27 mouse cellular contexts compared by ENCODE assay signal in genomic region chr14:79902355-79902754, GRCm38 (mm10).
DNase-seq lines count a peak whose midpoint lies in the region; ATAC-seq and TF ChIP-seq lines count a peak whose summit lies in the region.
"Had no signal": no experiment of that assay in that cellular context is flagged by ENCODE, and none has a peak within 500 bp of the region (broad histone marks: within the 10 kb centered on the region; RNA-seq: fewer than 3 reads in every experiment).

No protein-coding gene starts in this region.

- DNase-seq in forebrain, embryonic 11.5 days (ENCODE audit: low spot score), result no peak
- DNase-seq in hindbrain, postnatal 0 days (ENCODE audit: low spot score), result no peak
- no peak for DNase-seq in cerebellum, postnatal 36 days
- DNase-seq: adrenal gland, adult 8-10 months; cerebellum, adult 2 months; cerebellum, postnatal 14 days; gastrocnemius, postnatal 25 days; heart, adult 11 months; kidney, adult 9 months; kidney, postnatal 10 days; layer of hippocampus, postnatal 36 days; left cerebral cortex, postnatal 4 days; liver, postnatal 0 days; spleen, adult 18-20 months; thymus, postnatal 14 days had no signal

- H3K4me3 ChIP-seq in forebrain, embryonic 11.5 days (ENCODE audit: low read depth, low read length), result no peak overlapping the region
- no peak overlapping the region for H3K4me3 ChIP-seq in forebrain, embryonic 13.5 days
- H3K4me3 ChIP-seq in hindbrain, embryonic 12.5 days, result no peak overlapping the region
- no peak overlapping the region for H3K4me3 ChIP-seq in hindbrain, postnatal 0 days (ENCODE audit: low read length)
- H3K4me3 ChIP-seq in midbrain, embryonic 15.5 days, result no peak overlapping the region
- H3K4me3 ChIP-seq in midbrain, embryonic 16.5 days (ENCODE audit: low read depth, low read length), result no peak overlapping the region
- H3K4me3 ChIP-seq: embryonic facial prominence, embryonic 12.5 days; heart, embryonic 10.5 days; heart, embryonic 15.5 days; liver, embryonic 12.5 days had no signal

- no peak overlapping the region for H3K9ac ChIP-seq in forebrain, embryonic 11.5 days (ENCODE audit: low read length)
- H3K9ac ChIP-seq in forebrain, embryonic 13.5 days, result no peak overlapping the region
- no peak overlapping the region for H3K9ac ChIP-seq in hindbrain, embryonic 12.5 days
- no peak overlapping the region for H3K9ac ChIP-seq in hindbrain, postnatal 0 days (replicated peaks; ENCODE audit: low read length)
- H3K9ac ChIP-seq in midbrain, embryonic 15.5 days, result no peak overlapping the region
- H3K9ac ChIP-seq in midbrain, embryonic 16.5 days (ENCODE audit: low read depth, low read length), result no peak overlapping the region
- H3K9ac ChIP-seq: embryonic facial prominence, embryonic 12.5 days; heart, embryonic 15.5 days; liver, embryonic 12.5 days; liver, postnatal 0 days had no signal

- H3K4me2 ChIP-seq in forebrain, embryonic 11.5 days (ENCODE audit: low read depth, low read length, severe bottlenecking), result no peak overlapping the region
- H3K4me2 ChIP-seq in forebrain, embryonic 13.5 days, result no peak overlapping the region
- no peak overlapping the region for H3K4me2 ChIP-seq in hindbrain, embryonic 12.5 days (replicated peaks)
- H3K4me2 ChIP-seq in hindbrain, postnatal 0 days (ENCODE audit: low read depth, low read length), result no peak overlapping the region
- no peak overlapping the region for H3K4me2 ChIP-seq in midbrain, embryonic 15.5 days
- no peak overlapping the region for H3K4me2 ChIP-seq in midbrain, embryonic 16.5 days (ENCODE audit: low read length)
- H3K4me2 ChIP-seq: embryonic facial prominence, embryonic 12.5 days; heart, embryonic 15.5 days; liver, embryonic 12.5 days had no signal

- TF ChIP-seq CTCF in hindbrain, postnatal 0 days (IDR thresholded peaks at IDR 0.05; ENCODE audit: low read depth), result no peak

- peaks cover 5% of the 10 kb centered on the region for H3K4me1 ChIP-seq in forebrain, embryonic 11.5 days (replicated peaks; ENCODE audit: control insufficient read depth, insufficient read depth, low read length)
- peaks cover 46% of the 10 kb centered on the region for H3K4me1 ChIP-seq in forebrain, embryonic 13.5 days
- peaks cover 14% of the 10 kb centered on the region for H3K4me1 ChIP-seq in hindbrain, embryonic 12.5 days
- 0 out of 2 replicates have a peak, but pooled peaks cover 3% of the 10 kb centered on the region for H3K4me1 ChIP-seq in hindbrain, postnatal 0 days (ENCODE audit: insufficient read depth, low read length)
- no peaks in the 10 kb centered on the region for H3K4me1 ChIP-seq in midbrain, embryonic 15.5 days
- no peaks in the 10 kb centered on the region for H3K4me1 ChIP-seq in midbrain, embryonic 16.5 days (ENCODE audit: control insufficient read depth, insufficient read depth, low read length)
- H3K4me1 ChIP-seq: liver, embryonic 12.5 days had no signal

- no peaks in the 10 kb centered on the region for H3K36me3 ChIP-seq in forebrain, embryonic 11.5 days (ENCODE audit: control insufficient read depth, insufficient read depth, low read length)
- no peaks in the 10 kb centered on the region for H3K36me3 ChIP-seq in forebrain, embryonic 13.5 days (ENCODE audit: poor library complexity, severe bottlenecking)
- H3K36me3 ChIP-seq in hindbrain, embryonic 12.5 days, result no peaks in the 10 kb centered on the region
- H3K36me3 ChIP-seq in hindbrain, postnatal 0 days (ENCODE audit: insufficient read depth, low read length), result no peaks in the 10 kb centered on the region
- no peaks in the 10 kb centered on the region for H3K36me3 ChIP-seq in midbrain, embryonic 15.5 days (replicated peaks)
- no peaks in the 10 kb centered on the region for H3K36me3 ChIP-seq in midbrain, embryonic 16.5 days (ENCODE audit: control insufficient read depth, insufficient read depth, low read length)
- H3K36me3 ChIP-seq: embryonic facial prominence, embryonic 12.5 days; G1E; heart, embryonic 10.5 days; heart, embryonic 15.5 days; liver, embryonic 12.5 days had no signal

- 36% methylated on average over 1 of the region's 1 CpGs for WGBS in forebrain, embryonic 11.5 days
- 24% methylated on average over 1 of the region's 1 CpGs for WGBS in forebrain, embryonic 13.5 days
- 5% methylated on average over 1 of the region's 1 CpGs for WGBS in hindbrain, embryonic 12.5 days
- 10% methylated on average over 1 of the region's 1 CpGs for WGBS in hindbrain, postnatal 0 days
- 22% methylated on average over 1 of the region's 1 CpGs for WGBS in midbrain, embryonic 15.5 days
- 20% methylated on average over 1 of the region's 1 CpGs for WGBS in midbrain, embryonic 16.5 days

- no peak overlapping the region for H3K27ac ChIP-seq in forebrain, embryonic 11.5 days (ENCODE audit: low read depth, low read length)
- H3K27ac ChIP-seq in forebrain, embryonic 13.5 days, result no peak overlapping the region
- H3K27ac ChIP-seq in hindbrain, embryonic 12.5 days, result no peak overlapping the region
- no peak overlapping the region for H3K27ac ChIP-seq in hindbrain, postnatal 0 days
- H3K27ac ChIP-seq in midbrain, embryonic 15.5 days, result no peak overlapping the region
- no peak overlapping the region for H3K27ac ChIP-seq in midbrain, embryonic 16.5 days (ENCODE audit: low read length)
- H3K27ac ChIP-seq: embryonic facial prominence, embryonic 12.5 days; heart, embryonic 10.5 days; heart, embryonic 15.5 days; liver, embryonic 12.5 days; macrophage had no signal

- peak; percentile 34; the same call in 1 of the 2 replicates for ATAC-seq in forebrain, embryonic 11.5 days (replicated peaks; ENCODE audit: low FRiP score)
- no peak; the same call in 1 of the 2 replicates for ATAC-seq in forebrain, embryonic 13.5 days
- peak; percentile 66 for ATAC-seq in hindbrain, embryonic 12.5 days (ENCODE audit: low FRiP score)
- no peak for ATAC-seq in hindbrain, postnatal 0 days
- 0 out of 2 replicates have a peak, but pooled peaks have one; percentile 54 for ATAC-seq in midbrain, embryonic 15.5 days (replicated peaks)
- no peak for ATAC-seq in midbrain, embryonic 16.5 days
- ATAC-seq: intestine, postnatal 0 days; liver, embryonic 12.5 days; liver, postnatal 0 days; lung, postnatal 0 days had no signal

- H3K9me3 ChIP-seq in forebrain, embryonic 11.5 days (ENCODE audit: control insufficient read depth, low read length), result no peaks in the 10 kb centered on the region
- H3K9me3 ChIP-seq in forebrain, embryonic 13.5 days (replicated peaks), result no peaks in the 10 kb centered on the region
- H3K9me3 ChIP-seq in hindbrain, embryonic 12.5 days (replicated peaks), result no peaks in the 10 kb centered on the region
- H3K9me3 ChIP-seq in hindbrain, postnatal 0 days (ENCODE audit: low read length), result no peaks in the 10 kb centered on the region
- no peaks in the 10 kb centered on the region for H3K9me3 ChIP-seq in midbrain, embryonic 15.5 days
- no peaks in the 10 kb centered on the region for H3K9me3 ChIP-seq in midbrain, embryonic 16.5 days (replicated peaks; ENCODE audit: control insufficient read depth, low read length, poor library complexity, severe bottlenecking)
- H3K9me3 ChIP-seq: embryonic facial prominence, embryonic 12.5 days; heart, embryonic 10.5 days; heart, embryonic 15.5 days; liver, embryonic 12.5 days had no signal

- no peaks in the 10 kb centered on the region for H3K27me3 ChIP-seq in forebrain, embryonic 11.5 days (ENCODE audit: control insufficient read depth, insufficient read depth, low read length)
- H3K27me3 ChIP-seq in forebrain, embryonic 13.5 days, result no peaks in the 10 kb centered on the region
- H3K27me3 ChIP-seq in hindbrain, embryonic 12.5 days, result peaks cover 3% of the 10 kb centered on the region; the same call in 1 of the 2 replicates
- no peaks in the 10 kb centered on the region for H3K27me3 ChIP-seq in hindbrain, postnatal 0 days (ENCODE audit: insufficient read depth, low read length)
- H3K27me3 ChIP-seq in midbrain, embryonic 15.5 days (replicated peaks), result 0 out of 2 replicates have a peak, but pooled peaks cover 4% of the 10 kb centered on the region
- no peaks in the 10 kb centered on the region; the same call in 1 of the 2 replicates for H3K27me3 ChIP-seq in midbrain, embryonic 16.5 days (ENCODE audit: control insufficient read depth, insufficient read depth, low read depth, low read length)
- H3K27me3 ChIP-seq: embryonic facial prominence, embryonic 12.5 days; heart, embryonic 15.5 days; liver, embryonic 12.5 days had no signal

Comparison
In these comparisons a context has a peak if more than half of its experiments do, and no peak if none do; other contexts are left out.
1. ATAC-seq: peak in forebrain, embryonic 11.5 days (single experiment), hindbrain, embryonic 12.5 days (single experiment) and midbrain, embryonic 15.5 days (single experiment); none in forebrain, embryonic 13.5 days (single experiment), hindbrain, postnatal 0 days (single experiment) and midbrain, embryonic 16.5 days (single experiment).